11 mouse cellular contexts compared by ENCODE assay signal in genomic region chr13:107218351-107218750, GRCm38 (mm10).
A peak's percentile ranks its signal among the peaks of the same experiment; 100 is the strongest.
DNase-seq lines count a peak whose midpoint lies in the region; ATAC-seq and TF ChIP-seq lines count a peak whose summit lies in the region.
"Had no signal": no experiment of that assay in that cellular context is flagged by ENCODE, and none has a peak within 500 bp of the region (broad histone marks: within the 10 kb centered on the region; RNA-seq: fewer than 3 reads in every experiment).

No protein-coding gene starts in this region.

- WGBS in embryonic facial prominence, embryonic 13.5 days: 39% methylated on average over 8 of the region's 8 CpGs

- H3K4me1 ChIP-seq in embryonic facial prominence, embryonic 13.5 days: no peaks in the 10 kb centered on the region
- H3K4me1 ChIP-seq: limb, embryonic 13.5 days; neural tube, embryonic 13.5 days had no signal

- H3K27me3 ChIP-seq in embryonic facial prominence, embryonic 13.5 days: no peaks in the 10 kb centered on the region
- H3K27me3 ChIP-seq: limb, embryonic 13.5 days; neural tube, embryonic 13.5 days had no signal

- H3K9ac ChIP-seq in embryonic facial prominence, embryonic 13.5 days: no peak overlapping the region
- H3K9ac ChIP-seq: limb, embryonic 13.5 days; neural tube, embryonic 13.5 days had no signal

- no peaks in the 10 kb centered on the region for H3K36me3 ChIP-seq in embryonic facial prominence, embryonic 13.5 days
- H3K36me3 ChIP-seq: limb, embryonic 13.5 days; neural tube, embryonic 13.5 days had no signal

- TF ChIP-seq CTCF in layer of hippocampus, adult 2 months (conservative IDR thresholded peaks at IDR 0.05): no peak

- ATAC-seq in embryonic facial prominence, embryonic 13.5 days (ENCODE audit: insufficient number of reproducible peaks, insufficient read depth, low FRiP score, low TSS enrichment, low read depth): no peak
- ATAC-seq: hindbrain, embryonic 16.5 days had no signal

- peak; percentile 8 for DNase-seq in embryo, embryonic 11 days
- DNase-seq in embryo, embryonic 9.5 days (ENCODE audit: extremely low spot score): no peak
- DNase-seq in layer of hippocampus, adult 2 months (ENCODE audit: low spot score in 2 of 2): peak; percentile 68 to 80
- peak; percentile 14 for DNase-seq in mesoderm, embryonic 11.5 days (ENCODE audit: low read depth, low spot score)
- DNase-seq in ovary, adult 18-20 months (ENCODE audit: low spot score): no peak
- no peak for DNase-seq in testis, postnatal 10 days (ENCODE audit: low spot score)
- no peak for DNase-seq in urinary bladder, postnatal 36 days (ENCODE audit: low spot score in 2 of 2)

- H3K9me3 ChIP-seq in embryonic facial prominence, embryonic 13.5 days: no peaks in the 10 kb centered on the region
- H3K9me3 ChIP-seq: limb, embryonic 13.5 days; neural tube, embryonic 13.5 days had no signal

- H3K4me2 ChIP-seq in embryonic facial prominence, embryonic 13.5 days: no peak overlapping the region
- H3K4me2 ChIP-seq: limb, embryonic 13.5 days; neural tube, embryonic 13.5 days had no signal

- H3K27ac ChIP-seq in embryonic facial prominence, embryonic 13.5 days: peak overlapping the region; percentile 51; the same call in 1 of the 2 replicates
- H3K27ac ChIP-seq in layer of hippocampus, adult 2 months: peak overlapping the region; percentile 23; the same call in 1 of the 2 replicates
- H3K27ac ChIP-seq: limb, embryonic 13.5 days; neural tube, embryonic 13.5 days had no signal

- H3K4me3 ChIP-seq in embryonic facial prominence, embryonic 13.5 days: no peak overlapping the region
- no peak overlapping the region for H3K4me3 ChIP-seq in layer of hippocampus, adult 2 months
- H3K4me3 ChIP-seq: limb, embryonic 13.5 days; neural tube, embryonic 13.5 days had no signal

Comparison
In these comparisons a context has a peak if more than half of its experiments do, and no peak if none do; other contexts are left out.
1. DNase-seq: peak in embryo, embryonic 11 days (single experiment), layer of hippocampus, adult 2 months (2 of 2) and mesoderm, embryonic 11.5 days (single experiment); none in embryo, embryonic 9.5 days (single experiment), ovary, adult 18-20 months (single experiment), testis, postnatal 10 days (single experiment) and urinary bladder, postnatal 36 days (0 of 2).